Mouse (Mus musculus): ENCODE measurements around the gene Mapk8ip2. TPM values are rescaled to one million over a fixed set of nuclear protein-coding genes. Genes with fewer than 3 reads are reported as not detected.

Gene Mapk8ip2
- polyA plus RNA-seq, 1 experiment from 2014 or later: 3.4 TPM

DNA sequence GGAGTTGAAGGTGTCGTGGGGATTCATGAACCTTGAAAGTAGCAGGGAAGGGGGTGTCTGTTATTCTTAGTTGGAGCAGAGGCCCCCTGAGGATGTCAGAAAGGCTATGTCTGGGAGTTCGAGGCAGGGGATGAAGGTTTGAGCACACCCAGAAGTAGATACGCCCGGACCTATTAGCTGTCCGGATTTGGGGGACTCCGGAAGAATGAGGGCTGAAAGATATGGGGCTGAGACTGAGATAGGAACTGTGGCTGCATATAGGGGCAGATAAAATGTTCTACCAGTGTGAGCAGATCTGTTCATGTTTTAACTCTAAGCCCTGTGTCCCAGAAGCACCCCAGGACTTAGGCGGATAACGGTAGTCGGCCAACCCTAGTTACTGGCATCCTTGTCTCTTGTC, 51.1 kb downstream of the Mapk8ip2 start:
- H3K4me1 ChIP-seq (ENCODE audit: control insufficient read depth, insufficient read depth, low read length): no peaks in the 10 kb centered on the region
- no peak for ATAC-seq
- H3K27me3 ChIP-seq (replicated peaks; ENCODE audit: control insufficient read depth, insufficient read depth, low read length): no peaks in the 10 kb centered on the region
- no peak overlapping the region for H3K27ac ChIP-seq (ENCODE audit: low read length)
- H3K9ac ChIP-seq (ENCODE audit: low read depth, low read length): no peak overlapping the region
- no peaks in the 10 kb centered on the region for H3K36me3 ChIP-seq (ENCODE audit: control insufficient read depth, insufficient read depth, low read length)
- 95% methylated on average over 9 of the region's 9 CpGs for WGBS
- H3K9me3 ChIP-seq (ENCODE audit: control insufficient read depth, low read length): no peaks in the 10 kb centered on the region
- no peak overlapping the region for H3K4me3 ChIP-seq (ENCODE audit: low read length)
- no peak overlapping the region for H3K4me2 ChIP-seq (ENCODE audit: low read depth, low read length)

- no peak overlapping the region for H3K4me2 ChIP-seq (ENCODE audit: low read depth, low read length)
- H3K4me3 ChIP-seq (ENCODE audit: low read length): no peak overlapping the region
- H3K27me3 ChIP-seq (replicated peaks; ENCODE audit: control insufficient read depth, insufficient read depth, low read length): no peaks in the 10 kb centered on the region
- no peak for ATAC-seq
- 80% methylated on average over 8 of the region's 8 CpGs for WGBS
- H3K9me3 ChIP-seq (ENCODE audit: control insufficient read depth, low read length): no peaks in the 10 kb centered on the region
- no peaks in the 10 kb centered on the region for H3K36me3 ChIP-seq (ENCODE audit: control insufficient read depth, insufficient read depth, low read length)
- H3K27ac ChIP-seq (ENCODE audit: low read length): no peak overlapping the region
- no peak overlapping the region for H3K9ac ChIP-seq (ENCODE audit: low read depth, low read length)
- no peaks in the 10 kb centered on the region for H3K4me1 ChIP-seq (ENCODE audit: control insufficient read depth, insufficient read depth, low read length)
Measured at GRCm38 (mm10) chr15:89507751-89508150, 54.0 kb downstream of the Mapk8ip2 start.

- Histone ChIP-seq H3K27me3 (replicated peaks; ENCODE audit: control insufficient read depth, insufficient read depth, low read length) (no peaks in the 10 kb centered on the region), H3K9me3 (ENCODE audit: control insufficient read depth, low read length) (no peaks in the 10 kb centered on the region), H3K4me2 (ENCODE audit: low read depth, low read length) (no peak overlapping the region), H3K36me3 (ENCODE audit: control insufficient read depth, insufficient read depth, low read length) (no peaks in the 10 kb centered on the region), H3K4me3 (ENCODE audit: low read length) (no peak overlapping the region), H3K9ac (ENCODE audit: low read depth, low read length) (no peak overlapping the region), H3K4me1 (ENCODE audit: control insufficient read depth, insufficient read depth, low read length) (no peaks in the 10 kb centered on the region), H3K27ac (ENCODE audit: low read length) (no peak overlapping the region)
- ATAC-seq: no peak
- 65% methylated on average over 4 of the region's 4 CpGs for WGBS
Measured at GRCm38 (mm10) chr15:89512679-89513078, 59.0 kb downstream of the Mapk8ip2 start.

Other genes starting within 250 kb of the Mapk8ip2 start
- gene Ppp6r2, start 242.4 kb upstream of the Mapk8ip2 start, polyA plus RNA-seq (2015; fragmentation: Nextera tagmentation; extraction: Ambion mirVana): 18.0 and 20.1 TPM in 2 replicates
- gene Sbf1, start 138.6 kb upstream of the Mapk8ip2 start, polyA plus RNA-seq (2015; fragmentation: Nextera tagmentation; extraction: Ambion mirVana): 32.0 and 33.4 TPM in 2 replicates
- gene Adm2, start 131.2 kb upstream of the Mapk8ip2 start, polyA plus RNA-seq (2015; fragmentation: Nextera tagmentation; extraction: Ambion mirVana): 1.5 and 2.0 TPM in 2 replicates
- 0.46 TPM in 1 of 2 replicates, not detected in the other for gene Miox, start 119.5 kb upstream of the Mapk8ip2 start, polyA plus RNA-seq (2015; fragmentation: Nextera tagmentation; extraction: Ambion mirVana)
- gene Lmf2, start 98.3 kb upstream of the Mapk8ip2 start, polyA plus RNA-seq (2015; fragmentation: Nextera tagmentation; extraction: Ambion mirVana): 55.8 and 56.3 TPM in 2 replicates
- gene Ncaph2, start 98.2 kb upstream of the Mapk8ip2 start, polyA plus RNA-seq (2015; fragmentation: Nextera tagmentation; extraction: Ambion mirVana): 123 and 128 TPM in 2 replicates
- 15.9 and 19.1 TPM in 2 replicates for gene Sco2, start 80.1 kb upstream of the Mapk8ip2 start, polyA plus RNA-seq (2015; fragmentation: Nextera tagmentation; extraction: Ambion mirVana)
- 1.3 and 2.2 TPM in 2 replicates for gene Tymp, start 76.9 kb upstream of the Mapk8ip2 start, polyA plus RNA-seq (2015; fragmentation: Nextera tagmentation; extraction: Ambion mirVana)
- gene Odf3b, start 74.6 kb upstream of the Mapk8ip2 start, polyA plus RNA-seq (2015; fragmentation: Nextera tagmentation; extraction: Ambion mirVana): 0.70 and 0.80 TPM in 2 replicates
- not detected in 2 replicates for gene Klhdc7b, start 69.0 kb upstream of the Mapk8ip2 start, polyA plus RNA-seq (2015; fragmentation: Nextera tagmentation; extraction: Ambion mirVana)
- gene Syce3, start 43.4 kb upstream of the Mapk8ip2 start, polyA plus RNA-seq (2015; fragmentation: Nextera tagmentation; extraction: Ambion mirVana): 0.92 and 1.1 TPM in 2 replicates
- gene Cpt1b, start 28.1 kb upstream of the Mapk8ip2 start, polyA plus RNA-seq (2015; fragmentation: Nextera tagmentation; extraction: Ambion mirVana): 0.49 and 0.72 TPM in 2 replicates
- 2.6 and 3.2 TPM in 2 replicates for gene C730034F03Rik, start 24.3 kb upstream of the Mapk8ip2 start, polyA plus RNA-seq (2015; fragmentation: Nextera tagmentation; extraction: Ambion mirVana)
- not detected in 2 replicates for gene Gm44502, start 24.2 kb upstream of the Mapk8ip2 start, polyA plus RNA-seq (2015; fragmentation: Nextera tagmentation; extraction: Ambion mirVana)
- gene Chkb, start 24.0 kb upstream of the Mapk8ip2 start, polyA plus RNA-seq (2015; fragmentation: Nextera tagmentation; extraction: Ambion mirVana): 63.7 and 67.0 TPM in 2 replicates
- gene Arsa, start 23.5 kb downstream of the Mapk8ip2 start, polyA plus RNA-seq (2015; fragmentation: Nextera tagmentation; extraction: Ambion mirVana): 29.5 and 36.4 TPM in 2 replicates
- 0.70 and 0.80 TPM in 2 replicates for gene Shank3, start 45.7 kb downstream of the Mapk8ip2 start, polyA plus RNA-seq (2015; fragmentation: Nextera tagmentation; extraction: Ambion mirVana)
- gene Acr, start 114.4 kb downstream of the Mapk8ip2 start, polyA plus RNA-seq (2015; fragmentation: Nextera tagmentation; extraction: Ambion mirVana): 0.11 and 0.13 TPM in 2 replicates
- gene Rabl2, start 138.0 kb downstream of the Mapk8ip2 start, polyA plus RNA-seq (2015; fragmentation: Nextera tagmentation; extraction: Ambion mirVana): 23.4 and 24.1 TPM in 2 replicates